Mouse (Mus musculus) embryonic facial prominence, embryonic 15.5 days (tissue): ENCODE data around the gene Ola1. TPM values are rescaled to one million over a fixed set of nuclear protein-coding genes. Genes with fewer than 3 reads are reported as not detected.

ENCODE experiments used
- ATAC-seq: fragments of 200-750 bp; cut with Nextera tagmentation; 2 replicates; pipeline ENCODE4 v1.8.0; 2017; ENCODE audit warnings: low read depth, moderate TSS enrichment; ENCODE audit not compliant: insufficient number of reproducible peaks, low FRiP score, low TSS enrichment
- H3K27ac ChIP-seq: fragments of 300-500 bp; sonication (generic); replicated peaks from 2 replicates; pipeline ENCODE4 v1.5.1; 2015; ENCODE audit warnings: mild to moderate bottlenecking, inconsistent platforms
- H3K27me3 ChIP-seq: fragments of 300-500 bp; sonication (generic); 2 replicates; pipeline ENCODE4 v1.6.1; 2015; ENCODE audit warnings: inconsistent platforms
- H3K36me3 ChIP-seq: fragments of 300-500 bp; sonication (generic); 2 replicates; pipeline ENCODE4 v1.6.1; 2015; ENCODE audit warnings: mild to moderate bottlenecking, inconsistent platforms
- H3K4me1 ChIP-seq: fragments of 300-500 bp; sonication (generic); 2 replicates; pipeline ENCODE4 v1.6.1; 2015; ENCODE audit warnings: inconsistent platforms
- H3K4me2 ChIP-seq: fragments of 300-500 bp; sonication (generic); replicated peaks from 2 replicates; pipeline ENCODE4 v1.6.1; 2015; ENCODE audit warnings: mild to moderate bottlenecking, inconsistent platforms
- H3K4me3 ChIP-seq: fragments of 300-500 bp; sonication (generic); replicated peaks from 2 replicates; pipeline ENCODE4 v1.5.1; 2015; ENCODE audit warnings: mild to moderate bottlenecking, inconsistent platforms
- H3K9ac ChIP-seq: fragments of 300-500 bp; sonication (generic); 2 replicates; pipeline ENCODE4 v1.6.1; 2015; ENCODE audit warnings: inconsistent platforms
- H3K9me3 ChIP-seq: fragments of 300-500 bp; sonication (generic); replicated peaks from 2 replicates; pipeline ENCODE4 v1.6.1; 2016; ENCODE audit warnings: inconsistent platforms
- WGBS: fragments of 180-500 bp; shearing (Covaris S2); methylation state at CpG from one replicate; pipeline ENCODE4 v1.1.7; 2015; 5-methylcytosine and 5-hydroxymethylcytosine counted together
- polyA plus RNA-seq: library from polyadenylated mRNA; unstranded; fragments of >200 nt; fragmentation: Nextera tagmentation; extraction: Ambion mirVana; gene quantifications from 2 replicates; pipeline ENCODE4 v1.2.1, GENCODE M21; 2015

Ola1 gene
- polyA plus RNA-seq, 1 experiment from 2014 or later, result 91.1 TPM

DNA sequence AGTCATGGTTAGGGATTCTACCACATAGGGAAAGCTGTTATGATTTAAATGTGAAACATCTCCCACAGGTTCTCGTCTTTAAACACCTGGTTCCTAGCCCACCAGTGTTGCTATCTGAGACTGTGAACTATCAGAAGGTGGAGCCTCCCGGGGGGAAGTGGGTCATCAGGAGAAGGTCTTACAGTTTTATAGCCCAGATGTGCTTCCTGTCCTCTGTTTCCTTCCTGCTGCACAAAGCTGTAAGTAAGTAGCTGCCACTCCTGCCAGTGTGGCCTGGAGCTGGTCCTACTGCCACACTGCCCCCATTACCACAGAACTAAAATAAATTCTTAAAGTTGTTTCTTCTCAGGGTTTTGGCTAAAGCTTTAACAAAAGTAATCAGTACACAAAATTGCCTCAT, 72.6 kb downstream of the Ola1 start:
- H3K4me2 ChIP-seq, result no peak overlapping the region
- no peak overlapping the region for H3K27ac ChIP-seq
- ATAC-seq, result no peak
- 81% methylated on average over 2 of the region's 2 CpGs for WGBS
- H3K4me3 ChIP-seq, result no peak overlapping the region
- 0 out of 2 replicates have a peak, but pooled peaks cover 4% of the 10 kb centered on the region for H3K36me3 ChIP-seq
- no peak overlapping the region for H3K9ac ChIP-seq
- H3K4me1 ChIP-seq, result no peaks in the 10 kb centered on the region
- no peaks in the 10 kb centered on the region for H3K27me3 ChIP-seq
- H3K9me3 ChIP-seq, result no peaks in the 10 kb centered on the region

DNA sequence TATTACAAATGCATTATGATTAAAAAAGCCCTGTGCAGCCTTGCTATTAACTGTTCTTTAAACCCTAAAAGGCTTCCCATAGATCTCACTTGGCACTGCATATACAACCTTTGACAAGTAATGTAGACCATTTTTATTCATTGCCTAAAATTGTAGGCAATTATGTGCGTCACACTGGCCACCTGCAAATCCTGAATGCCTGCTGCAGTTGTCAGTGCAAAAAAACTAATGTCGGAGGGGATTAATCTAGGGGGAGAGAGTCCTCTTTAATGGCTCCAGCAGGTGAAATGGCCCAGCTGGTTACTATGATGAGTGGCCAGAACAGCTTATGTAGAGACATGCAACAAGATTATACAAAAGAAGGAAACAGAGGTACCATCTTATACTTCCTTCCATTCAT, 75.0 kb downstream of the Ola1 start:
- no peaks in the 10 kb centered on the region for H3K4me1 ChIP-seq
- no peak for ATAC-seq
- 69% methylated on average over 2 of the region's 2 CpGs for WGBS

DNA sequence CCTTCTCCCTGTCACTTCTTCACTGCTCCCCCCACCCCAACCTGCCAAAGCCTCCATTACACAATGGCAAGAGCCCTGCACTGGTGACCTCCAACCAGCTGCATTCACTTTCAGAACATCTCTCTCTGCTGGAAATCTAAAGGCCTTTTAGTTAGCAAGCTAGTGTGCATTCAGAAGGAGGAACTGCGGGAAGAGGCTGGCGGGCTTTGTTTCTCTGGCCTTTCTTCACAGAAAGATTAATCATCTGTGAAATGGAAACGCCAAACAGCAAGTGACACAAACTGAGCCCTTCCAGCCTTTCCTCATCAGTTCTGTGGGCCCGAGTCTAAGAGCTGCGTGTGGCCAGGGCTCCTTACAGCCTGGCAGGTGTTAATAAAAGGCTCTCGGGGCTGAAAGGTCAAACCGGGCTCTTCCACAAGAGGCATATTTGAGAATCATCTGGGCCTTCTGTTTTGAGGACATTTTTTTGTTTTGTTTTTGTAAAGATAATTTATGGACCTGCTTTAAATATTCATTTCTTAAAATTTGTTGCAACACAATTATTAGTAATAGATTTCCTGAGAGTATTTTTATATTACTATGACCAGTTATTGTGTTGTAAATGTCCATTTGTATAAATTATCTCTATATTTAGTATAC, 75.8 kb downstream of the Ola1 start:
- no peaks in the 10 kb centered on the region for H3K9me3 ChIP-seq
- H3K27ac ChIP-seq, result no peak overlapping the region
- 46% methylated on average over 7 of the region's 7 CpGs for WGBS
- H3K4me2 ChIP-seq, result no peak overlapping the region
- no peak overlapping the region for H3K9ac ChIP-seq
- no peak overlapping the region for H3K4me3 ChIP-seq
- H3K4me1 ChIP-seq, result no peaks in the 10 kb centered on the region
- no peaks in the 10 kb centered on the region for H3K36me3 ChIP-seq
- ATAC-seq, result no peak
- H3K27me3 ChIP-seq, result no peaks in the 10 kb centered on the region

More for the DNA sequence above, 75.0 kb downstream of the Ola1 start:
- Histone ChIP-seq H3K4me3 (no peak overlapping the region), H3K4me2 (no peak overlapping the region), H3K36me3 (no peaks in the 10 kb centered on the region), H3K9me3 (no peaks in the 10 kb centered on the region), H3K9ac (no peak overlapping the region), H3K27ac (no peak overlapping the region), H3K27me3 (no peaks in the 10 kb centered on the region)

DNA sequence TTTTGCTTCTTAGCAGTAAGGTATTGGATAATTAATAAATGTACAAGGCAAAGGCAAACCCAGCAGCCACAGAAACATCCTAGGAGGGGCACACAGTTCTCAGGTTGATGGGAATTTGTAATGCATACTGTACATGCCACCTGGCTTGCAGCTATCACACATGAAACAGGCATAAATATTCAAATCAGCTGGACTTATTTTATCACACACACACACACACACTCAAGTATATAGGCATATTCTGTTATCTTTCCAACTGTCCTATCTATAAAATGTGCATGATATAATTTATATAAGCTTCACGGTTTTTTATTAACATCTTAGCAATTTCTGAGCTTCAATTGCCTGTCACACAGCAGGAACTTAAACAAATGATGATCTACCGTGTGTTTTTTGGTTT, 85.8 kb downstream of the Ola1 start:
- H3K4me1 ChIP-seq, result no peaks in the 10 kb centered on the region
- no peak overlapping the region for H3K9ac ChIP-seq
- no peak overlapping the region for H3K4me3 ChIP-seq
- H3K27ac ChIP-seq, result no peak overlapping the region
- no peak for ATAC-seq
- 85% methylated on average over 2 of the region's 2 CpGs for WGBS
- H3K36me3 ChIP-seq, result no peaks in the 10 kb centered on the region; the same call in 1 of the 2 replicates
- no peaks in the 10 kb centered on the region for H3K27me3 ChIP-seq
- H3K9me3 ChIP-seq, result no peaks in the 10 kb centered on the region
- no peak overlapping the region for H3K4me2 ChIP-seq

DNA sequence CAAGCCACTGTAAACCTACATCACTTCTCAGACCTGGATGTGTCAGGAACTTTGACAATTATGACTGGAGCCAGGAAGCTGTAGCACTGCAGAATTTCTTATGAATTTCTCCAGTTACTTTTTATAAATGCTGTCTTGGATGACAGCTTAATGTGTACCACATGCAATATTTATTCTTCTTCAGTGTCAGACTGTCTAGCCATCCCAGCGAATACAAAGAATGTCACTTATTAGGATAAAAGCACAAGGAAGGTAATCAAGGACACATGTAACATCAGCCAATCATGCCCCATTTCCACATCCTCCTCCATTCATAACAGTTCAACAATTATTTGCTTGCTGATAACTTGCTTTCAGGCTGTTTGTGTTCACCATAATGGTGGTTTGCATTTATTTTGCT, 91.0 kb downstream of the Ola1 start:
- no peaks in the 10 kb centered on the region for H3K27me3 ChIP-seq
- no peak overlapping the region for H3K9ac ChIP-seq
- no peaks in the 10 kb centered on the region for H3K36me3 ChIP-seq
- H3K4me3 ChIP-seq, result no peak overlapping the region
- WGBS, result 23% methylated on average over 1 of the region's 1 CpGs
- no peak overlapping the region for H3K27ac ChIP-seq
- ATAC-seq, result no peak
- H3K4me2 ChIP-seq, result no peak overlapping the region
- no peaks in the 10 kb centered on the region for H3K4me1 ChIP-seq
- H3K9me3 ChIP-seq, result no peaks in the 10 kb centered on the region

DNA sequence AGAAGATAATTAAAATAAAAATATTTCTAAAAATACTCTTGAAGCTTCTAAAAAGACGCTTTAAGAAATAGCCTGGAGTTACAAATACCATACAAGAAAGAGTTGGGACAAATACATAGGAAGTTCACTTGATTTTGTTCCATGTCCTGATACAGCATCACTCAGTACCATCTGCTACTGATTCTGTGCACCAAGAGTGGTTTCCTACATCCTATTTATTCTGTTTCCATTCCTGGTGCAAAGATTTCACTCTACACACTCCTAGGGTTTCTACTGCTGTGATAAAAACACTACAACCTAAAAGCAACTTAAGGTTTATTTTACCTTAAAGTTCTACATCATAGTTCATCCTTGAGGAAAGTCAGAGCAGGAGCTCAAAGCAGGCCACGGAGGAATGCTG, 99.9 kb downstream of the Ola1 start:
- Histone ChIP-seq H3K36me3 (no peaks in the 10 kb centered on the region), H3K9me3 (no peaks in the 10 kb centered on the region), H3K9ac (no peak overlapping the region), H3K4me1 (no peaks in the 10 kb centered on the region), H3K27me3 (no peaks in the 10 kb centered on the region), H3K4me2 (no peak overlapping the region), H3K27ac (no peak overlapping the region), H3K4me3 (no peak overlapping the region)
- WGBS, result 83% methylated on average over 2 of the region's 2 CpGs
- ATAC-seq, result no peak

DNA sequence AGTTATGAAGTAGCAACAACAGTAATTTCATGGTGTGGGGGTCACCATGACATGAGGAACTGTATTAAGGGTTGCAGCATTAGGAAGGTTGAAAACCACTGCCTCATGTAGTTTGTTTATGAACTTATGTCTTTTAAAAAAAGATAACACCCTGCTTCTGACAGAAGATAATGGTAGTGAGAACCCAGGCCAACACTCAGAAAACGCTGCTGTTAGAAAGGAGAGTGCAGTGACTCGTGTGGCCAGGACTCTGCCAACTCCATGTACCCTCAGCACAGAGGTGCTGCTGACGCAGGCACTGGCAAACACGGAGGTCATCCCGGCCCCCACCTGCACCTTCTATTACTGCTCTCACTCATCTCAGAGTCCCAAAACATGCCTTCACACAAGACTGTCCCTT, 111.6 kb downstream of the Ola1 start:
- no peaks in the 10 kb centered on the region for H3K27me3 ChIP-seq
- 90% methylated on average over 5 of the region's 5 CpGs for WGBS

DNA sequence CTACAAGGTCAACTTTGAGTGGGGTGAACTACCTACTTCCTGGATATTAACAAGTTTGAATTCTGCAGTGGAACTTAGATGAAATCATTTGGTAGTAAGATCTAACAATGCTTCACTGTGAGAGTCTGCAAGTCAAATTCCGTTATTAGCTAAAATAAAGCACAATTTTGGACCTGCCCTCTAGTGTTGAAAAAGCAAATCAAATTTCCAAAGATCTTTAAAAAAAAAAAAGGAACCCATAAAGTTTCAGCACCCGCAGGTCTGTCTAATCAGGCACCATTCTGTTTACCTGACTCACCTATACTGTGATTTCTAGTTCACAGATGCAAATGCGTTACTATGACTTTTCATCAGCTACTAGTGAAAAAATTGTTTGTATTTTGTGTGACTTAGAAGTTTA, 122.2 kb downstream of the Ola1 start:
- Histone ChIP-seq H3K27ac (no peak overlapping the region), H3K36me3 (no peaks in the 10 kb centered on the region), H3K9me3 (no peaks in the 10 kb centered on the region), H3K4me3 (no peak overlapping the region), H3K27me3 (no peaks in the 10 kb centered on the region), H3K4me2 (no peak overlapping the region), H3K9ac (no peak overlapping the region), H3K4me1 (no peaks in the 10 kb centered on the region)
- 68% methylated on average over 3 of the region's 3 CpGs for WGBS
- no peak for ATAC-seq

More for the DNA sequence above, 111.6 kb downstream of the Ola1 start:
- no peaks in the 10 kb centered on the region for H3K36me3 ChIP-seq
- ATAC-seq, result no peak
- no peak overlapping the region for H3K4me3 ChIP-seq
- no peaks in the 10 kb centered on the region for H3K9me3 ChIP-seq
- H3K27ac ChIP-seq, result no peak overlapping the region
- no peaks in the 10 kb centered on the region for H3K4me1 ChIP-seq
- no peak overlapping the region for H3K9ac ChIP-seq
- H3K4me2 ChIP-seq, result no peak overlapping the region

DNA sequence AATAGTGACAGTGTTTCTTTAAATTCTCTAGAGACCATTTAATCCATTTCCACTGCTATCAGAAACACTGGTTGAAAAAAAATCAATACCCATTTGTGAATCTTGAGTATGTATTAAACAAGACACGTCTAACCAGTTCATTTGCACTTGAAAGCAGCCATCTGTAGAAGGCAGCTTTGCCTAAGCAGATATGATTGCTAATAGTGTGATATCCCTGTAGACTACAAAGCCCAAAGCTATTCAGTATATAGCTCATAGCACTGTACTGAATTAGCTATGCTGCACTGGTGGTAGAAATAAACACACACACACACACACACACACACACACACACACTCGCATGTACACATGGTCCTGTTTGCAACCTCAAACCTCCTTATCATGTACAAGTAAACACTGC, 123.4 kb downstream of the Ola1 start:
- Histone ChIP-seq H3K4me3 (no peak overlapping the region), H3K4me1 (peaks cover 4% of the 10 kb centered on the region; the same call in 1 of the 2 replicates), H3K9me3 (no peaks in the 10 kb centered on the region), H3K27me3 (no peaks in the 10 kb centered on the region), H3K4me2 (no peak overlapping the region), H3K36me3 (no peaks in the 10 kb centered on the region), H3K27ac (no peak overlapping the region), H3K9ac (no peak overlapping the region)
- ATAC-seq, result no peak
- 72% methylated on average over 2 of the region's 2 CpGs for WGBS

DNA sequence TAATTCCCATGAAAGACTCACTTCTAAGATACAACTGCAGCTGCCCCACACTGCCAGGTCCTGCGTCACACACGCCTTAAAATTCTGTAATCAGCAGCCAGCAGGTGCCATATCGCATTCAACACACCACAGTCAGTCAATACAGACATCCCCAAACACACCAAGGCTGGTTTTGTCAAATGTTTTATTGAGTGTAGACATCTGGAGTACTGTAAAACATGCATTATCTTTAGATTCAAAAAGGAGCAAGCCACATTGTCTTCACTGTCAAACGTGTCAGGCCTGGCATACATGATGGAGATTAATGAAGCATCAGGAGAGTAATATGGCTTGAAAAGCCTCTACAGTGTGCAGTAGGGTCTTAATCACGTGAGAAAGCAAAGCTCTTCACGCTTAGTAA, 125.7 kb downstream of the Ola1 start:
- no peak for ATAC-seq
- peaks cover 4% of the 10 kb centered on the region; the same call in 1 of the 2 replicates for H3K4me1 ChIP-seq
- H3K4me3 ChIP-seq, result no peak overlapping the region
- no peaks in the 10 kb centered on the region for H3K9me3 ChIP-seq
- H3K9ac ChIP-seq, result no peak overlapping the region
- H3K4me2 ChIP-seq, result no peak overlapping the region
- no peaks in the 10 kb centered on the region for H3K36me3 ChIP-seq
- no peaks in the 10 kb centered on the region for H3K27me3 ChIP-seq
- H3K27ac ChIP-seq, result no peak overlapping the region
- WGBS, result 81% methylated on average over 6 of the region's 6 CpGs

DNA sequence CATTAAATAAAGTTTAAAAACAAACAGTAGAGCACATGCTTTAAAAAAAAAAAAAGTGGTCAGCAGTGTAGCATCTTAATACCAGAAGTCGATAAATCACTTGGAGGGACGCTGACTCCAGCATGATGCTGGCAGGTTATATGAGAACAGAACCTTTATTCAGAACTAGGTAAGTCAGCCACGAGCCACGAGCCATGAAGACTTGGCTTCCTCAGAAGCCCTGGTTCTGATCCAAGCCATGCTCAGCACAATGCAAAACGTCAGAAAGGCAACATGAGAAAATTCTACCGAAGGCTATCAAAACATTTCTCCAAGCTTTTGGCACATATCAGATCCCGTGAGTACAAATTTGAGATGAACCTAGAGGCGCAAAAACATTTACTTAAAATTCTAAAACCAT, 127.4 kb downstream of the Ola1 start:
- peaks cover 4% of the 10 kb centered on the region; the same call in 1 of the 2 replicates for H3K4me1 ChIP-seq
- 0 out of 2 replicates have a peak overlapping the region, but pooled peaks have one; percentile 63 for H3K27ac ChIP-seq
- H3K9me3 ChIP-seq, result no peaks in the 10 kb centered on the region
- H3K27me3 ChIP-seq, result no peaks in the 10 kb centered on the region
- 72% methylated on average over 8 of the region's 8 CpGs for WGBS
- no peak for ATAC-seq
- H3K36me3 ChIP-seq, result no peaks in the 10 kb centered on the region
- no peak overlapping the region for H3K9ac ChIP-seq
- H3K4me2 ChIP-seq, result no peak overlapping the region
- no peak overlapping the region for H3K4me3 ChIP-seq

DNA sequence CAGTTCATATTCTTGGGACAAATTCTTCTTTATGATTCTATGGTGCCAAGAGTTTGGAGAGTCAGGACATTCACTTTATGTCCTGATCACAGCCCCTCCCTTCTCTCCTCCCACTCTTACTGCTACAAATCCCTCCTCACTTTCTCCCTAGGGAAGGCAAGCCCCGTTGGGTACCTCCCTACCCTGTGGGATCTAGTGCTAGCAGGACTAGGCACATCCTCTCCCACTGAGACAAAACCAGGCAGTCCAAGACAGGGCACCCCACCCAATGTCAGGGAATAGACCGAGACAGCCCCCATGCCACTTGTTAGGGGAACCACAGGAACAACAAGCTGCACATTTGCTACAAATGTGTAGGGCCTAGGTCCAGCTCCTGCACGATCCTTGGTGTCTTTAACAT, 131.1 kb downstream of the Ola1 start:
- Histone ChIP-seq H3K36me3 (no peaks in the 10 kb centered on the region), H3K4me2 (no peak overlapping the region), H3K4me1 (peaks cover 12% of the 10 kb centered on the region; the same call in 1 of the 2 replicates), H3K27ac (no peak overlapping the region), H3K27me3 (no peaks in the 10 kb centered on the region), H3K9me3 (no peaks in the 10 kb centered on the region), H3K9ac (no peak overlapping the region), H3K4me3 (no peak overlapping the region)
- WGBS, result 59% methylated on average over 3 of the region's 3 CpGs
- no peak for ATAC-seq
